Mouse (Mus musculus): ENCODE data around the gene Anapc7.
"Not testable (repeated sequence)": the region's sequence is repeated elsewhere in the genome, so short reads cannot be mapped to it uniquely, and the experiment has no call there.

Anapc7 gene

DNA sequence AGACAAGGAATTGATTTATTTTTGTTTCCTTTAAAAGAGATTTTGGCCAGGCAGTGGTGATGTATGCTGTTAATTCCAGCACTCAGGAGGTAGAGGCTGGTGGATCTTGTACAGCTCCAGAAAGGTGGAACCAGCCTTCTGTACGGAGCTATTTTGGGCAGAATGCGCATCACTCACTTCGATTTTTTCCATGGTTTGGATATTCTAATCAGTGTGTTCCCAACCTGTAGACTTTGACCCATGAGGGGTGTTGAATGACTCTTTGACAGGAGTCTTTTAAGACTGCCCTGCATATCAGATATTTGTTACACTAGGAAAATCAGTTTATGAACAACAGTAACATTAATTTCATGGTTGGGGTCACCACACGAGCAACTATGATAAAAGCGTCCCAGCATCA is 29.8 kb downstream of the Anapc7 start:
- DNase-seq (ENCODE audit: low read depth, low spot score) = no peak

DNA sequence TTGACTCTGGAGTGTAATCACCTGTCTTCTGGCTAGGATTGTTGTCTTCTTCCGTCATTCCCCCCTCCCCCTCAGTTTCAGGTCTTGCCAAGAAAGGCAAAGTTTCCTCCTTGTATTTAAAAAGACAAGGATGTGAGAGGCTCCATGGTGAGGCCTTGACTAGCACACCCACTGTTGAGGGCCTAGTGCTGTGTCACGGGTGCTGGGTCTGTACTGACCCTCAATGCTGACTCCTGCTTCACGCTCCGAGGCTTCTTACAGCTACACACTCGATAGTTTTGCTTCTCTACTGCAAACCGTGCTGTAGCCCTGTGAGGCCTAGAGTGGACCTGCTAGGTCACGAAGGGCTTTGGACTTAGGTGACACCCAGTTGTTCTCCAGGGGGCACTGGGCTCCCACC is 30.7 kb downstream of the Anapc7 start:
- no peak for DNase-seq (ENCODE audit: low read depth, low spot score)

DNA sequence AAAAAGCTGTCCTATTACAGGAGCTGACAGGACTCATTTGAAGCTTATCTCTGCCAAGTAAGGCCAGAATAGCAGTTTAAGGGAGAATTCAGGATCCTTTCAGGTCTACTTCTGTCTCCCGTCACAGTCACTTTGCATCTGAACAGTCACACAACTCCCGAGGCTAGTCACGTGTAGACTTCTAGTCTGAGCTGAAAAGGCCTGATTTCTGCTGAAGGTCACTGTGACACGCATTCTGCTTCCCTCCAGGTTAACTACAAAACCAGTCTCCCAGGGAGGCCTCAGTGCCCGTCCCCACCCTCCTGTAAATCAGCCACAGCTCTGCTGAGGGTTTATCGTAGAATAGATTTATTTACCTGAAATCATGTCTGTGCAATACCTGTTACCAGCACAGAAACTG is 31.7 kb downstream of the Anapc7 start:
- DNase-seq (ENCODE audit: low read depth, low spot score) = no peak

DNA sequence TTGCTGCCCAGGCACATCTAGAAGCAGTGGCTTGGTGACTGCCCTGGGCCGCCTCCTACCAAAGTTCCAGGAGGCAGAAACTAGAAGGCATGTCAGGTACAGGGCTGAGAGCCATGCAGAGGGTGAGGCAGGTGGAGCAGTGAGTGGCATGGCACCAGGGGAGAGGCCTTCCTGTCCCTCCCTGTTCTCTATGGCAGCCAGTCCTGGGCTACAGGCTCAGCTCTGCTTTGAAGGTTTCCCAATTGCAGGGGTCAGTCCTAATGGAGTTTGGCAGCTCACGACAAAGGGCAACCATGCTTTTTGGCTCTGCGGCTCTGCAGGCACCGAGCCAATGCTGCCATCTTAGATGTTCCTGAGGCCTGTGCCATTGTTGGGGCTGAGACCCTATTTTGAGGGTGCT is 32.9 kb downstream of the Anapc7 start:
- no peak for DNase-seq (ENCODE audit: low read depth, low spot score)

DNA sequence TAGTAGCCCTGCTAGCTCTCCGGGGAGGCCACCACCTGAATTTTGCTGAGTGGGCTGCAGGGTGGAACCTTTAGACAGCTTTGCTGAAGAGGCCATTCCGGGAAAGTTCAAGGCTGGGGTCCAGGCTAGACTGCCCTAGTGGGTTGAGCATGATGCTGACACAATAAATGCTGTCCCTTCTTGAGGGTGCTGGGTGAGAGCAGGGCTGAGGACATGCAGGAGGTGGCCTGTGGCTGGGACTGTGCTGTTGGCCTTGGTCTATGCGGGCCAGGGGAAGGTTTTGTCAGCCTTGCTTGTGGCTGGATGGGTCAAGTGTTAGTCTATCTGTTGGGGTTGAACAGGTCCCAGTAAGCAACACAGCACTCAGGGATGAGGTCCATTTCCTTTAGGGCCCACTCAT is 33.4 kb downstream of the Anapc7 start:
- no peak for DNase-seq (ENCODE audit: low read depth, low spot score)

DNA sequence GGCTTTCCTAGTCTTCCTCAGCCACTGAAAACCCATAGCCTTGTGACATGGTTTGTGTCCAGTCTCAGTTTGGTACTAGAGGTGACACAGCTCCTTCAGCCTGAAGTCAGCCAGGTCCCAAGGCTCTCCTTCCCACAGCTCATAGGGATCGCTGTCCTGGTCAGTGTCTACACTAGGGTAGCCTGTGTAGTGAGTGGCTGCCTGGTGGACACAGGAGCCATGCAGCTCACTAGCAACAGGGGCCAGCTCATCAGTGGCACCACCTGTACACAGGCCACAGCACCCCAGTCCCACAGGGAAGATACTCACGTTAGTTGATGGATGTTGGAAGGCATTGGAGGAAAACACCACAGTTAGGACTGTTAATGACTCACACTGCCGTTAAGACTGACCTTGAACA is 34.1 kb downstream of the Anapc7 start:
- DNase-seq (ENCODE audit: low read depth, low spot score) = no peak

DNA sequence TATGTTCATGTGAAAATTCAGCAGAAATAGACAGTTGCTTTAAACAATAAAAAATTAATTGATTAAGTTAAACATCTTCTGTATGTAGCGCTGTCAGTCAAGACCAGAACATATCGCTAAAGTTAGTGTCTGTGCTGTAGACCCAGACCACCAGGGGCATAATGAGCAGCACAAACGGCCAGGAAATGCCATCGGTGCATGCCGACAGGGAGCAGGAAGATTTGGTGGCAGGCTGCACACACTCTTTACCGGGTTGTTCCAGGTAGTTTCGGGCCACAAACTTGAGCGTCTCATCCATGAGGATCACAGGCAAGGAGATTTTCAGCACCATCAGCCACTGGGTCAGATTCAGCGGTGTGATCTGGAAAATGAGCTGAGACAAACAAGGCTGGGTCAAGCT is 35.6 kb downstream of the Anapc7 start:
- not testable (repeated sequence) for DNase-seq (ENCODE audit: low read depth, low spot score)

DNA sequence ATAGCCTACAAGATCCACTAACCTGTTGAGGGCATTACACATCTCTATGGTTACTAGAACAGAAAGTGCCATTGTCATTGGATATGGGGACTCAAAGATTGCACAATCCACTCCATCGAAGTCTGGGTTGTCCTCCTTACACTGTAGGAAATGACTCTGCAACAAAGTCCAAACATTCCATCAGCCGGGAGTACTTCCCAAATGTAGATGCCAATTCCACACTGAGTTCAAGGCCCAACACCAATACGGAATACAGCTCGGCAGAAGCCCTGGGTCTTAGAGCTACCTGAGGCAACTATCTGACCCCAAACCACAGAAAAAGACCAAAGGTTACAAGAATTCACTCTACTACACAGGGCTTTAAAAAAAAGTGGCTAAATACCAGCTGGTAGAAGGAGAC is 36.6 kb downstream of the Anapc7 start:
- DNase-seq (ENCODE audit: low read depth, low spot score) = no peak

DNA sequence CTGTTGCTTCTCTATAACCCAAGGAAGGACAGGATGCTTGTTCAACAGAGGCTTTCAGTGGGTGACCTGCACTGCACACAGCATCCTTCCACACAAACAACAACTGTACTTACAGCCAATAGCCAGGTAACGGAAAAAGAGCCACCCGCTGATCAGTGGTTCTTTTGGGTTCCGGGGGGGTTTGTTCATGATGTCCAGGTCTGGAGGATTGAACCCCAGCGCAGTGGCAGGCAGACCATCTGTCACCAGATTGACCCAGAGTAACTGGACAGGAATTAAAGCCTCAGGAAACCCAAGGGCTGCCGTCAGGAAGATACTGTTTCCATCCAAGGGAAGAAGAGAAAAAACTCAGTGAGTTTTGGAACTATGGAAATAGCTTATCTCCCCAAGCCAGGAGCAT is 37.8 kb downstream of the Anapc7 start:
- DNase-seq (ENCODE audit: low read depth, low spot score) = no peak

DNA sequence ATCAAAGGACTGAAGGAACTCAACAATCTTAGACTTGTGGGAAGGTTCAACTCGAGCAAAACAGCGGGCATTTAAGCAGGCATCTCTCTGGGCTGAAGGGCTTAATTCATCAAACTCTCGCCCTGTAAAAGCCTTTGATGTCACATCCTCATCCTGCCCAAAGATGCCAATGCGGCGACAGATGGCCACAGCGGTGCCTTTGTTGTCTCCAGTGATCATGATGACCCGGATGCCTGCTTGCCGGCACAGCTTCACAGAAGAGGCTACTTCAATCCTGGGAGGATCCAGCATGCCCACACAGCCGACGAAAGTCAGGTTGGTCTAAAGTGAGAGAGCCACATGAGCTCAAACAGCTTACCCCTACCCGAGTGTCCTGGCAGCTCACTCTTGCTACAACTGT is 39.2 kb downstream of the Anapc7 start:
- DNase-seq (ENCODE audit: low read depth, low spot score) = no peak

DNA sequence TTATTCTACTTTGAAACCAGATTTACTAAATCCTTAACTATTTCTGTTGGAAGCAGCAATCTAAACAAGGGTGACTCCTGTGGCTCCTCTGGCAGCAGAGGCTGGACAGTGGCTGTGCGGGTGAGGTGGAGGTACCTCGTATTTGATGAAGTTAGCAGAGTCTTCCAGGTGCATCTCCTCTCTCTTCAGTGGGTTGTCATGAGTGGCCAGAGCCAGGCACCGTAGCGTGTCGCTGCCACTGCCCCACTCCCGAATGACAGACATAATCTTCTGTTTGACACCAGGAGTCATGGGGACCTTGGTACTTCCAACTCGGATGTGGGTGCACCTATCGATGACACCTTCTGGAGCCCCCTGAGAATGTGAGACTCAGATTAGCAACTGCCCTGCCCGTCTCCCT is 39.9 kb downstream of the Anapc7 start:
- DNase-seq (ENCODE audit: low read depth, low spot score) = no peak

DNA sequence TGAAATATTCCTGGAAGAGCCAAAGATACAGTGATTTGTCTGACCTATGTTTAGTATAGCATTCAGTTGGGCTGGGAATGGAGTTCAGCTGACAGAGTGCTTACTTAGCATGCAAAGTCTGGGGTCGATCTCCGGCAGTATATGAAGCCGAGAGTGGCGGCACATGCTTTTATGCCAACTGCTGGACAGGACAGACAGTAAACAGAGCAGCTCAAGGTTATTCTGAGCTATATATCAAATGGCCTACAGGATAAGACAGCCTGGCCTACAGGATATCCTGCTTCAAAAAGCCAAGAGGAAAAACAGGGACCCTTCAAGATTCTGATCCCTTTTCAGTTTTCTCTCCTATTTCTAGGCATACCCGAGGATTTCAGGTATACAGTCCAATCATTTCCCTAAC is 50.2 kb downstream of the Anapc7 start:
- no peak for DNase-seq (ENCODE audit: low read depth, low spot score)

DNA sequence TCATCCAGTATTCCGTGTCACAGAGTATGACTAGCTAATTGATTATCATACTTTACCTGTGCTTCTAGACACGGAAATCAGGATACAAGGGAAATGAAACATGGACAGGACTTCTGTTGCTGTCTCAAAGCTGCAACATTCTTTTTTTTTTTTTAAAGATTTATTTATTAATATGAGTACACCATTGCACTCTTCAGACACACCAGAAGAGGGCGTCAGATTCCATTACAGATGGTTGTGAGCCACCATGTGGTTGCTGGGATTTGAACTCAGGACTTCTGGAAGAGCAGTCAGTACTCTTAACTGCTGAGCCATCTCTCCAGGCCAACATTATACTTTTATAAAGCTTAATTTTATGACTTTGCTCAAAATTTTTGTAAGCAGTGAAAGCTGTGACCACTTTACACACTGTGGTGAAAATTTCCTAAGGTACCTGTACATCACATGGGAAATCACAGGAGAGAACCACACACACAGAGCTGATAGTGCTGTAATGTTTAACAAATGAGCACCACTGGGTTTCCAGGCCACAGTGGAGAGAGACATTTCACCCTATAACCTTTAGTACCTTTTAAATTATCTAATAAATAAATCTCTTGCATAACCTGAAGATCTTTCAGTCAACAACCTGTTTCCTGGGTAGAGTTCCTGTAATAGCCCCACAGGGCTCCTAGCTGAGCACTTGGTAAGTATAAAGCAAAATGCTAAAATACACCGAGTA is 53.3 kb downstream of the Anapc7 start:
- DNase-seq (ENCODE audit: low read depth, low spot score) = no peak

DNA sequence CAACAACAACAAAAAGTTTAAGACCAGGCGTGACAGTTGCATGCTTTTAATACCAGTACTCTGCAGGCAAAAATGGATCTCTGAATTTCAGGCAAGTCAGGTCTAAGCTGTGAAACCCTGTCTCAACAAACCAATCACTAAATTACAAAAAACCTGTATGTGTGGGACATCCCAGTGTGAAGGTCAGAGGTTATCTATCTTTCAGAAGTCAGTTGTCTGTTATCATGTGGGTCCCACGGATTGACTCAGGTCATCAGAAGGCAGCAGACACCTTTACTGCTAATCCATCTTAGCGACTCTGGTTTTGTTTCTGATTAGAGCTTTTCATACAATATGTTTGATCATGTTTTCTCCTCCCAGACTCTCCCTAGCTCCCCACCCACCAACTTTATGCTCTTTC is 54.6 kb downstream of the Anapc7 start:
- no peak for DNase-seq (ENCODE audit: low read depth, low spot score)

DNA sequence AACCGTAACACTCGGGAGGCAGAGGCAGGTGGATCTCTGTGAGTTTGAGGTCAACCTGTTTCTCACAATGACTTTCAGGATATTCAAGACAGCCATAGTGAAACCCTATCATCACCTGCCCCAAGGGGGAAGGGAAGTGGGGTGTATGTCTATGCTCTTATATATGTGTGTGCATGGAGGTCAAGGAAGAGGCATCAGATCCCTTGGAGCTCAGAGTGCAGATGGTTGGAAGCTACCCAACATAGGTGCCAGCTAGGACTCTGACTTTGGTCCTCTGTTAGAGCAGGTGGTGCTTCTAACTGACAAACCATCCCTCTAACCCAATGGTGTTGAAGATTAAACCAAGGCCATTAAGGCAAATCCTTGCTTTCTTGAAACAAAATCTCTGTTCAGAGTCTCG is 56.0 kb downstream of the Anapc7 start:
- DNase-seq (ENCODE audit: low read depth, low spot score) = no peak

DNA sequence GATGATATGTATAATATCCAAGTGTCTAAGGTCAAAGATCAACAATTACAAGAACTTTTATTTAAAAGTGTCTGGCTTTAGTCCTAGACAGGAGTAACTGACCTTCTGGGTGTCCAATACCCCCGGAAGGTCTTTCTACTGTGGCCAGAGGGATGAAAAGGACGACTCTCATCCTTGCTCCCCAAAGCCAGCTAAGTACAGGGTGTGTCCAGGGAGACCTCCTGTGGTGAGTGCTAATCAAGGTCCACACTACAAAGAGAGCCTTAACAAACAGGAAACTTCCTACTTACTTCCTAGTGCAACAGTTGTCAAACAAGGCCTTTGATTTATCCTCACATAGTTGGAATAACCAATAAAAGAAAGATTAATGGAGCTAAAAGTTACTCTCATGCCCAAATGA is 57.6 kb downstream of the Anapc7 start:
- no peak for DNase-seq (ENCODE audit: low read depth, low spot score)

DNA sequence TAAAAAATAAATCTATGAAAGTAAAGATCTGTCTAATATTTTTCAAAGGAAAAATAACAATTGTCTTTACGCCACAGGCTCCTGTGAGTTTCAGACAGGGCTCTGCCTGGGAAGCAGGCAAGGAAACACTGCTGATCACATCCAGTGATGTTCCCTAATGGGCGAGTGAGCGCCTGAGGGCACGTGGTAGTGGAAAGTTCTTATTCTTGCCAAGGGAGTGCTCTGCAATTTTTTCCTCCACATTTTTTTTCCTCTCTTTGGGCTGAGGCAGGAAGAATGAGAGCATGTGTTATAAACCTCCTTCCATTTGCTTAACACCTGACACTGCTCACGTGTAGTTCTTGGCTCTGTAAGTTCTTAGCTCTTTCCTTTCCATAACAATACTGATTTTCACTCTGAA is 60.4 kb downstream of the Anapc7 start:
- no peak for DNase-seq (ENCODE audit: low read depth, low spot score)

DNA sequence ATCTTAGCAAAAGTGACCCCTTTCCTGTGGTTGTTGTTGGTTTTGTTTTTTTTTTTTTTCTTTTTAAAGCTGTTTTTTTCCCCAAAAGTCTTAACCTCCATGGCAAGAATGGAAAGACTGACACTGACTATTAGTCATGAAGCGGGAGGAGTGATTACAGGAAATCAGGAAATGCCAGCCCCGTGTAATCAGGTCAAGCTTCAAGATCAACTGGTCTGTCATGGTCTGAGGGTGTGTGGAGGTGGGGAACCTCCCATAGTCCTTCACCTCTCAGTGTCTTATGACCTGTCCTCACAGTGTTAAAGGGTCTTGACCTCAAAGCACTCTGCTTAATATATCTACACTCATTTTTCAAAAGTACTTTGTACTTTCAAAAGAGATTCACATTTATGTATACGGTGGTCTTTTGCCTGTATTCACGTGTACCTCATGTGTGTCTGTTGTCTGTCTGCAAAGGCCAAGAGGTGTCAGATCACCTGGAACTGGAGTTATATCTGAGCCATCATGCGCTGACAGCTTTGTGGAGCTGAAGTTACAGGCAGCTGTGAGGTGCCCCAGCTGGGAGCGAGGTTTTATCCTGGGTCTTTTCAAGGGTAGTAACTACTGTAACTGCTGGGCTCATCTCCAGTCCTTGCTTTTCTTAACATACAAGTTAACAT is 61.4 kb downstream of the Anapc7 start:
- no peak for DNase-seq (ENCODE audit: low read depth, low spot score)

DNA sequence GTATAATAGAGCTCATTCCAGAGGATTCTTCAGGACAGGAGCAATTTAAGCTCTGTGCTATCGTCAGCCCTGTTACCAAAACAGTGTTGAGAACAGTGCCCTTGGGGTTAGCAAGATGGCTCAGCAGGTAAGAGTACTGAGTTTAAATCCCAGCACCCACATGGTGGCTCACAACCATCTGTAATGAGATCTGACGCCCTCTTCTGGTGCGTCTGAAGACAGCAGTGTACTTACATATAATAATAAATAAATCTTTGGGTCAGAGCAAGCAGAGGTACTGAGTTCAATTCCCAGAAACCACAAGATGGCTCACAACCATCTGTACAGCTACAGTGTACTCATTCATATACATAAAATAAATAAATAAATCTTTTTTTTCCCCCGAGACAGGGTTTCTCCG is 64.8 kb downstream of the Anapc7 start:
- DNase-seq (ENCODE audit: low read depth, low spot score) = not testable (repeated sequence)

DNA sequence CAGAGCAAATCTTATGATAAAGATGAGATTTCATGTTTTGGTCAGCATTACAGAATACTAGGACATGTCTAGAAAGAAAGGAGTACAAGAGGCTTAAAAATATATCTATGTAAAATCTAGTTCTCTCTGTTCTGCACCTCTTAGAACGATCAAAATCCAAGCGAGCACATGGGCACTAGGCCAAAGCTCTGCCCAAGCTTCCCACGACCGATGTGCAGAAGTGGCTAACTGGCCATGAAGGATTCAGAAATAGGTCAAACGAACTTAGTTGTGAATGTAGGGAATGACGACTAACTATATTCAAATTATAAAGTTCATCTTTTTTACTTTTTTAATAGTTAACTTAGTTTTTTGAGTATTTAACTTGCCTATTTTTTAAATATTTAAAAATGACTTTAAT is 66.3 kb downstream of the Anapc7 start:
- DNase-seq (ENCODE audit: low read depth, low spot score) = no peak

DNA sequence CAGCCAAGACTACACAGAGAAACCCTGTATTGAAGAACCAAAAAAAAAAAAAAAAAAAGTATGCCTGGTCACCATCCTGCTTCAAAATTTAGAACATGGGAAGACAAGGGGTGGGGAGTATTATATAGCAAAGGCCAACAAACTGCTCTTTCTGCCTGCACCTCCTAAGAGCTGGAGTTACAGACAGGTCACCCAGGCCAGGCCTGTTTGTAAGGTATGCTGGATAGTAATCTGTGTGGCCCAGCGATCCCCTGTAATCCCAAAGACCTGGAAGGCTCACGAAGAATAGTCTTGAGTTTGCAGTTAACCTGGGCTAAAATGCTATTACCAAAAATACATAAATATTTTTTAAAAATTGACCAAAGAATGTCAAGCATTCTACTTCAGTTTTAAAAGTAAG is 68.7 kb downstream of the Anapc7 start:
- DNase-seq (ENCODE audit: low read depth, low spot score) = no peak

DNA sequence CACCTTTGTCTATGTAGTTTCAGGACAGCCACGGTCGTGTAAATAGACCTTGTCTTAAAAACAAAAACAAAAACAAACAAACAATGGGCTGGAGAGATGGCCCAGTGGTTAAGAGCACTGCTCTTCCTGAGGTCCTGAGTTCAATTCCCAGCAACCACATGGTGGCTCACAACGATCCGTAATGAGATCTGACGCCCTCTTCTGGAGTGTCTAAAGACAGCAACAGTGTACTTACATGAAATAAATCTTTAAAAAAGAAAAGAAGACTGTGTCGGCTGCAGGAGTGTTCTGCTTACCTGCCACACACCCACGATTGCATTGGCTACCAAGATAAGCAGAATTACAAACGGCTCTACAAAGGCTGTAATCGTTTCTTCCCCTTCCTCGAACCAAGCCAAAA is 69.9 kb downstream of the Anapc7 start:
- DNase-seq (ENCODE audit: low read depth, low spot score) = no peak

DNA sequence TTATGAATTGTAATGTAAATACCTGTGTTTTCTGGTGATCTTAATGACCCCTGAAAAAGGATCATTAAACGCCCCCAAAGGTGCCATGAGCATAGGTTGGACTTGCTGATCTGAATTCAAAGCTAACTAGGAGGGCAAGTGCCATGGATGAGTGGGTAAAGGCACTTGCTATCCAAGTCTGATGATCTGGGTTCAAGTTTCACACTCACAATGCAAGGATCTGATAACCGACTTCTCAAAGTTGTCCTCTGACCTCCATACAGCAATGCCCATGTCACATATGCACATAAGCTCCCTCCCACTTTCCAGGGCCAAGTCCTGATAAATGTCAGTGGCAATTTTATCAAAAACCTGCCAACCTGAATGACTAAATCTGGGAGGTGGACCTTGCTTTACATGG is 71.5 kb downstream of the Anapc7 start:
- no peak for DNase-seq (ENCODE audit: low read depth, low spot score)

DNA sequence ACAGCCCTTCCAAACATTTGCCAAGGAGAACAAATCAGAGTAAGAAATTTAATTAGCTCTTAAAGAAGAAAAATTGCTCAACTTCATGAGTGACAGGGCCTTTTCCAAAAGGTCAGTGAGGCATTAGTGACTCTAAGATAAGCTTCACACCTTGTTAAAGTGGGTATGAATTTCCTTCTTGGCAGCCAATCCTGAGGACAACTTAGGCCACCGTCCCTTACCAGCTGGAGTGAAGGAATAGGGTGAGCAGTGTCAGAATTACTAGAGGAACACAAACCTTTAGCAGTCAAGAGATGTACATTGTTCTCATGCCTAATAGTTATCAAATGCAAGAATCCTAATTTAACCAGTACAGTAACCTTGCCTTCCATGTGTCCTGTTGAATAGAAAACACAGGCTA is 73.0 kb downstream of the Anapc7 start:
- DNase-seq (ENCODE audit: low read depth, low spot score) = no peak

Data from embryo, embryonic 11.5 days (tissue).